Comparison of ENCODE assay signal across 23 mouse cellular contexts in the genomic region with DNA sequence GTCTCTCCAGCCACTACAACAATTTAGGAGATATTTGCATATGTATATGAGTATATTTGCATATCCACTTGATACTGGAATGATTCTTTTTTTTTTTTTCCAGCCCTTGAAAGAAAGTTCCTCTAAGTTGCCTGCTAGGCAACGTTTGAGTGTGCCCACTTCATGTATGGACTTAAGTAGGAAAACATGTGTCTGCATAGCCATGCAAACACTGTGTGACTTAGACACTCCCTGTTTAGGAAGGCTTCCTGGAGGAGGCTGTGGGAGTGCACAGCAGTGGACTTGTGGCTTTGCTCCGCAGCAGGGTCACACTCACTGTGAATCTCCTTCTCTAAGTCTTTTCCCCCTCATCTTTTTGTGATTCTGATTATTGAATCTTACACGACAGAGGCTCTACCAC. TPM values are rescaled to one million over a fixed set of nuclear protein-coding genes. Genes with fewer than 3 reads are reported as not detected.
DNase-seq lines count a peak whose midpoint lies in the region; ATAC-seq and TF ChIP-seq lines count a peak whose summit lies in the region.
"Had no signal": no experiment of that assay in that cellular context is flagged by ENCODE, and none has a peak within 500 bp of the region (broad histone marks: within the 10 kb centered on the region; RNA-seq: fewer than 3 reads in every experiment).

No protein-coding gene starts in this region.

- no peaks in the 10 kb centered on the region for H3K9me3 ChIP-seq in lung, postnatal 0 days (ENCODE audit: low read length)
- H3K9me3 ChIP-seq in CH12.LX (replicated peaks; ENCODE audit: low read length) (no peaks in the 10 kb centered on the region), MEL (replicated peaks; ENCODE audit: insufficient read depth, low read length) (no peaks in the 10 kb centered on the region)
- no peaks in the 10 kb centered on the region for H3K9me3 ChIP-seq in stomach, postnatal 0 days (ENCODE audit: control insufficient read depth, low read length)
- H3K9me3 ChIP-seq in intestine, embryonic 15.5 days, result no peaks in the 10 kb centered on the region
- no peaks in the 10 kb centered on the region for H3K9me3 ChIP-seq in liver, embryonic 11.5 days (ENCODE audit: control insufficient read depth, low read length)
- H3K9me3 ChIP-seq: G1E had no signal

- no peak overlapping the region for H3K4me3 ChIP-seq in lung, postnatal 0 days (ENCODE audit: low read depth, low read length)
- no peak overlapping the region for H3K4me3 ChIP-seq in CH12.LX (replicated peaks in 1 of 3; ENCODE audit: low read depth in 2 of 3, low read length in 2 of 3, poor library complexity in 1 of 3)
- no peak overlapping the region for H3K4me3 ChIP-seq in MEL (ENCODE audit: control insufficient read depth in 1 of 2, insufficient read depth in 1 of 2, low read depth in 2 of 2, low read length in 2 of 2)
- H3K4me3 ChIP-seq in stomach, postnatal 0 days (ENCODE audit: low read depth, low read length), result no peak overlapping the region
- no peak overlapping the region for H3K4me3 ChIP-seq in intestine, embryonic 15.5 days (replicated peaks)
- no peak overlapping the region for H3K4me3 ChIP-seq in liver, embryonic 11.5 days (ENCODE audit: low read depth, low read length)

- TF ChIP-seq CTCF in lung, postnatal 0 days (IDR thresholded peaks at IDR 0.05), result no peak
- TF ChIP-seq CTCF in CH12.LX (conservative IDR thresholded peaks at IDR 0.05 in 1 of 2, IDR thresholded peaks at IDR 0.05 in 1 of 2; ENCODE audit: low read depth in 2 of 2, low read length in 2 of 2) (no peak), MEL (IDR thresholded peaks at IDR 0.05 in 2 of 3, conservative IDR thresholded peaks at IDR 0.05 in 1 of 3; ENCODE audit: control insufficient read depth in 1 of 3, insufficient read depth in 1 of 3, low read depth in 2 of 3, low read length in 3 of 3, poor library complexity in 1 of 3, severe bottlenecking in 1 of 3) (no peak)
- no peak for TF ChIP-seq CTCF in stomach, postnatal 0 days (IDR thresholded peaks at IDR 0.05; ENCODE audit: low read depth)

- peak; percentile 65 for ATAC-seq in lung, postnatal 0 days
- no peak for ATAC-seq in stomach, postnatal 0 days (ENCODE audit: low FRiP score, low TSS enrichment)
- no peak for ATAC-seq in intestine, embryonic 15.5 days
- ATAC-seq in liver, embryonic 11.5 days (replicated peaks; ENCODE audit: low FRiP score), result no peak
- ATAC-seq: activated CD4-positive, CD25-positive, alpha-beta regulatory T cell, adult 4 months; CD4-positive, CD25-positive, alpha-beta regulatory T cell, adult 4 months; Patski had no signal

- in situ Hi-C loops in CH12.LX (cut with MboI; ENCODE audit: low pct_ligation_motif_present, low pct_unique_long_range_greater_than_20kb, low sequenced_read_pairs), result no loop called here

- 58% methylated on average over 3 of the region's 3 CpGs for WGBS in lung, postnatal 0 days
- WGBS in stomach, postnatal 0 days, result 77% methylated on average over 3 of the region's 3 CpGs
- 67% methylated on average over 3 of the region's 3 CpGs for WGBS in intestine, embryonic 15.5 days
- WGBS in liver, embryonic 11.5 days, result 68% methylated on average over 3 of the region's 3 CpGs

- no peak overlapping the region for H3K27ac ChIP-seq in lung, postnatal 0 days (ENCODE audit: low read length)
- H3K27ac ChIP-seq in CH12.LX (ENCODE audit: insufficient read depth, low read depth) (no peak overlapping the region), MEL (ENCODE audit: control insufficient read depth, low read depth, low read length) (no peak overlapping the region)
- 0 out of 2 replicates have a peak overlapping the region, but pooled peaks have one; percentile 4 for H3K27ac ChIP-seq in stomach, postnatal 0 days (replicated peaks)
- H3K27ac ChIP-seq in intestine, embryonic 15.5 days, result no peak overlapping the region
- H3K27ac ChIP-seq in liver, embryonic 11.5 days (ENCODE audit: low read depth, low read length), result no peak overlapping the region

- TF ChIP-seq EP300 in lung, postnatal 0 days (IDR thresholded peaks at IDR 0.05), result peak; percentile 34; the same call in 1 of the 2 replicates
- no peak for TF ChIP-seq EP300 in CH12.LX (IDR thresholded peaks at IDR 0.05; ENCODE audit: low read length)
- no peak for TF ChIP-seq EP300 in MEL (IDR thresholded peaks at IDR 0.05; ENCODE audit: low read depth in 1 of 2, low read length in 2 of 2)
- no peak for TF ChIP-seq EP300 in stomach, postnatal 0 days (optimal IDR thresholded peaks at IDR 0.05)

- DNase-seq in lung, postnatal 0 days (ENCODE audit: low spot score), result peak; percentile 65
- no peak for DNase-seq in lung, postnatal 10 days
- DNase-seq in CH12.LX (ENCODE audit: extremely low read depth) (no peak), MEL (ENCODE audit: low read depth, low spot score) (no peak)
- DNase-seq in stomach, postnatal 0 days (ENCODE audit: low spot score), result no peak
- no peak for DNase-seq in liver, embryonic 11.5 days (ENCODE audit: low spot score)
- DNase-seq in cerebellum, adult 9-11 months, result no peak
- DNase-seq: adrenal gland, adult 2 months; adrenal gland, adult 8-10 months; adrenal gland, postnatal 10 days; adrenal gland, postnatal 14 days; adrenal gland, postnatal 25 days; adrenal gland, postnatal 36 days; B cell, adult 2 months; cerebellum, adult 11 months; cerebellum, adult 11-12 months; cerebellum, adult 18-20 months; cerebellum, adult 2 months had no signal

- no peak overlapping the region for H3K9ac ChIP-seq in lung, postnatal 0 days (replicated peaks; ENCODE audit: low read depth)
- H3K9ac ChIP-seq in CH12.LX (ENCODE audit: insufficient read depth, low read depth) (no peak overlapping the region), MEL (ENCODE audit: control insufficient read depth, low read depth, low read length, poor library complexity, severe bottlenecking) (no peak overlapping the region)
- no peak overlapping the region for H3K9ac ChIP-seq in stomach, postnatal 0 days (ENCODE audit: low read length)
- no peak overlapping the region for H3K9ac ChIP-seq in intestine, embryonic 15.5 days
- H3K9ac ChIP-seq in liver, embryonic 11.5 days (ENCODE audit: low read depth, low read length), result no peak overlapping the region

- H3K79me2 ChIP-seq in CH12.LX (replicated peaks; ENCODE audit: control insufficient read depth, extremely low read depth, insufficient read depth, poor library complexity, severe bottlenecking), result no peaks in the 10 kb centered on the region
- no peaks in the 10 kb centered on the region for H3K79me2 ChIP-seq in MEL (ENCODE audit: control insufficient read depth, insufficient read depth, low read length, poor library complexity)

- TF ChIP-seq POLR2A in CH12.LX (IDR thresholded peaks at IDR 0.05; ENCODE audit: low read depth, low read length) (no peak), MEL (IDR thresholded peaks at IDR 0.05; ENCODE audit: control insufficient read depth in 1 of 2, insufficient read depth in 1 of 2, low read depth in 1 of 2, low read length in 2 of 2, poor library complexity in 1 of 2) (no peak)

- dilution Hi-C loops in CH12.LX (cut with MboI; ENCODE audit: extremely low pct_ligation_motif_present, extremely low pct_unique_long_range_greater_than_20kb, low sequenced_read_pairs), result no loop called here

- no peaks in the 10 kb centered on the region for H3K27me3 ChIP-seq in lung, postnatal 0 days (replicated peaks; ENCODE audit: insufficient read depth, low read length)
- H3K27me3 ChIP-seq in CH12.LX (replicated peaks), result no peaks in the 10 kb centered on the region
- H3K27me3 ChIP-seq in MEL (ENCODE audit: control insufficient read depth in 1 of 2, insufficient read depth in 2 of 2, low read length in 2 of 2), result no peaks in the 10 kb centered on the region
- no peaks in the 10 kb centered on the region for H3K27me3 ChIP-seq in stomach, postnatal 0 days (ENCODE audit: control insufficient read depth, insufficient read depth, low read length)
- H3K27me3 ChIP-seq in intestine, embryonic 15.5 days (replicated peaks), result no peaks in the 10 kb centered on the region
- no peaks in the 10 kb centered on the region for H3K27me3 ChIP-seq in liver, embryonic 11.5 days (replicated peaks; ENCODE audit: control insufficient read depth, insufficient read depth, low read length)
- H3K27me3 ChIP-seq: Patski had no signal

- no peaks in the 10 kb centered on the region for H3K4me1 ChIP-seq in lung, postnatal 0 days (ENCODE audit: insufficient read depth, low read depth, low read length)
- peaks cover 6 to 19% of the 10 kb centered on the region in 2 experiments; a peak in 3 of 4 replicates for H3K4me1 ChIP-seq in CH12.LX (ENCODE audit: control insufficient read depth in 1 of 2, insufficient read depth in 2 of 2)
- H3K4me1 ChIP-seq in MEL (ENCODE audit: control insufficient read depth in 1 of 2, insufficient read depth in 2 of 2, low read length in 2 of 2), result no peaks in the 10 kb centered on the region
- H3K4me1 ChIP-seq in stomach, postnatal 0 days (replicated peaks; ENCODE audit: control insufficient read depth, insufficient read depth), result no peaks in the 10 kb centered on the region
- no peaks in the 10 kb centered on the region for H3K4me1 ChIP-seq in intestine, embryonic 15.5 days (replicated peaks)
- H3K4me1 ChIP-seq in liver, embryonic 11.5 days (replicated peaks; ENCODE audit: control insufficient read depth, insufficient read depth, low read length), result 0 out of 2 replicates have a peak, but pooled peaks cover 4% of the 10 kb centered on the region

- peaks cover 37% of the 10 kb centered on the region for H3K36me3 ChIP-seq in lung, postnatal 0 days (ENCODE audit: insufficient read depth, low read length)
- H3K36me3 ChIP-seq in CH12.LX (replicated peaks in 1 of 2; ENCODE audit: control insufficient read depth in 1 of 2, insufficient read depth in 1 of 2, low read length in 1 of 2), result peaks cover 0 to 50% of the 10 kb centered on the region in 2 experiments
- no peaks in the 10 kb centered on the region for H3K36me3 ChIP-seq in MEL (ENCODE audit: control insufficient read depth in 1 of 2, insufficient read depth in 2 of 2, low read length in 2 of 2)
- H3K36me3 ChIP-seq in stomach, postnatal 0 days (ENCODE audit: control insufficient read depth, insufficient read depth, low read length), result peaks cover 45% of the 10 kb centered on the region
- H3K36me3 ChIP-seq in intestine, embryonic 15.5 days, result peaks cover 18% of the 10 kb centered on the region; the same call in 1 of the 2 replicates
- H3K36me3 ChIP-seq in liver, embryonic 11.5 days (ENCODE audit: control insufficient read depth, insufficient read depth, low read length), result peaks cover 3% of the 10 kb centered on the region; the same call in 1 of the 2 replicates

- H3K4me2 ChIP-seq in lung, postnatal 0 days (replicated peaks; ENCODE audit: low read depth, low read length), result no peak overlapping the region
- H3K4me2 ChIP-seq in CH12.LX (ENCODE audit: insufficient read depth, low read depth, poor library complexity, severe bottlenecking), result no peak overlapping the region
- no peak overlapping the region for H3K4me2 ChIP-seq in stomach, postnatal 0 days (replicated peaks; ENCODE audit: low read depth)
- H3K4me2 ChIP-seq in intestine, embryonic 15.5 days (replicated peaks), result no peak overlapping the region
- H3K4me2 ChIP-seq in liver, embryonic 11.5 days, result no peak overlapping the region

- TF ChIP-seq RAD21 in CH12.LX (IDR thresholded peaks at IDR 0.05; ENCODE audit: low read depth, low read length), result no peak
- TF ChIP-seq RAD21 in MEL (IDR thresholded peaks at IDR 0.05; ENCODE audit: low read depth, low read length), result no peak

RNA-seq across cellular contexts. Expression of a gene that starts 16.7 kb away (rescaled TPM):
- polyA plus RNA-seq in lung, postnatal 0 days (2015; fragmentation: Nextera tagmentation; extraction: Ambion mirVana), result 22.7 and 25.1 TPM in 2 replicates
- 2.2 and 2.6 TPM in 2 replicates for total RNA-seq in CH12.LX (2012; rRNA removed)
- 0.89 and 1.1 TPM in 2 replicates for total RNA-seq in CH12.LX (2014; rRNA removed)
- polyA plus RNA-seq in CH12.LX (2012; ENCODE audit: insufficient read length, low read depth), result 3.0 TPM in 2 replicates
- total RNA-seq in MEL (2012; rRNA removed), result 7.5 and 7.7 TPM in 2 replicates
- polyA plus RNA-seq in MEL (2012; ENCODE audit: insufficient read depth in 1 of 2, insufficient read length in 2 of 2, low read depth in 1 of 2, low replicate concordance in 2 of 2, missing spikeins in 1 of 2), result 10 to 100 TPM in 1 of 2 experiments, not detected in 1; 12.8 TPM
- polyA plus RNA-seq in stomach, postnatal 0 days (2015; fragmentation: Nextera tagmentation; extraction: Ambion mirVana), result 35.2 and 36.7 TPM in 2 replicates
- 15.0 and 15.8 TPM in 2 replicates for polyA plus RNA-seq in intestine, embryonic 15.5 days (2015; fragmentation: Nextera tagmentation; extraction: Ambion mirVana)
- 7.8 and 8.3 TPM in 2 replicates for polyA plus RNA-seq in liver, embryonic 11.5 days (2014; fragmentation: Nextera tagmentation; extraction: Ambion mirVana)

RNA-seq across cellular contexts. Expression of a gene that starts 24.0 kb away (rescaled TPM):
- polyA plus RNA-seq in lung, postnatal 0 days (2015; fragmentation: Nextera tagmentation; extraction: Ambion mirVana), result 1.1 and 2.1 TPM in 2 replicates
- total RNA-seq in CH12.LX (2012; rRNA removed) (0.17 TPM in 1 of 2 replicates, not detected in the other), CH12.LX (2014; rRNA removed) (0.14 TPM in 1 of 2 replicates, not detected in the other), MEL (2012; rRNA removed) (3.5 and 6.4 TPM in 2 replicates)
- polyA plus RNA-seq in CH12.LX (2012; ENCODE audit: insufficient read length, low read depth) (0.15 TPM in 1 of 2 replicates, not detected in the other), MEL (2012; ENCODE audit: insufficient read depth in 1 of 2, insufficient read length in 2 of 2, low read depth in 1 of 2, low replicate concordance in 2 of 2, missing spikeins in 1 of 2) (1 to 10 TPM in 1 of 2 experiments, not detected in 1; 5.1 TPM)
- polyA plus RNA-seq in stomach, postnatal 0 days (2015; fragmentation: Nextera tagmentation; extraction: Ambion mirVana), result 6.1 TPM in 2 replicates
- polyA plus RNA-seq in intestine, embryonic 15.5 days (2015; fragmentation: Nextera tagmentation; extraction: Ambion mirVana), result 2.2 and 2.4 TPM in 2 replicates
- 7.3 and 9.5 TPM in 2 replicates for polyA plus RNA-seq in liver, embryonic 11.5 days (2014; fragmentation: Nextera tagmentation; extraction: Ambion mirVana)
- total RNA-seq: G1E had no signal
- polyA plus RNA-seq: activated CD4-positive, CD25-positive, alpha-beta regulatory T cell, adult 4 months; CD4-positive, CD25-positive, alpha-beta regulatory T cell, adult 4 months; G1E had no signal

RNA-seq across cellular contexts. Expression of a gene that starts 54.7 kb away (rescaled TPM):
- 51.9 and 57.5 TPM in 2 replicates for polyA plus RNA-seq in lung, postnatal 0 days (2015; fragmentation: Nextera tagmentation; extraction: Ambion mirVana)
- total RNA-seq in CH12.LX (2012; rRNA removed) (131 and 158 TPM in 2 replicates), CH12.LX (2014; rRNA removed) (119 and 133 TPM in 2 replicates), MEL (2012; rRNA removed) (128 and 183 TPM in 2 replicates)
- polyA plus RNA-seq in CH12.LX (2012; ENCODE audit: insufficient read length, low read depth) (73.0 and 82.3 TPM in 2 replicates), MEL (2012; ENCODE audit: insufficient read depth in 1 of 2, insufficient read length in 2 of 2, low read depth in 1 of 2, low replicate concordance in 2 of 2, missing spikeins in 1 of 2) (100 to 1,000 TPM in 1 of 2 experiments, not detected in 1; 125 TPM)
- polyA plus RNA-seq in stomach, postnatal 0 days (2015; fragmentation: Nextera tagmentation; extraction: Ambion mirVana), result 62.6 and 63.7 TPM in 2 replicates
- 71.4 and 82.4 TPM in 2 replicates for polyA plus RNA-seq in intestine, embryonic 15.5 days (2015; fragmentation: Nextera tagmentation; extraction: Ambion mirVana)
- polyA plus RNA-seq in liver, embryonic 11.5 days (2014; fragmentation: Nextera tagmentation; extraction: Ambion mirVana), result 162 and 171 TPM in 2 replicates
